Mouse (Mus musculus) naive thymus-derived CD4-positive, alpha-beta T cell, adult 2 months (primary cell): ENCODE measurements around the gene Hist1h4a.

Experiments
- DNase-seq: peaks from one replicate; pipeline ENCODE4 v3.0.0-alpha.2; 2011; ENCODE audit warnings: low read depth

The Hist1h4a gene

GRCm38 (mm10) chr13:23759251-23759771 is 1.7 kb downstream of the Hist1h4a start:
- DNase-seq, result peak; percentile 4

GRCm38 (mm10) chr13:23757921-23758320 is 3.1 kb downstream of the Hist1h4a start:
- no peak for DNase-seq

- peak; percentile 59 for DNase-seq
Measured at GRCm38 (mm10) chr13:23757211-23757773, 3.7 kb downstream of the Hist1h4a start.

DNA sequence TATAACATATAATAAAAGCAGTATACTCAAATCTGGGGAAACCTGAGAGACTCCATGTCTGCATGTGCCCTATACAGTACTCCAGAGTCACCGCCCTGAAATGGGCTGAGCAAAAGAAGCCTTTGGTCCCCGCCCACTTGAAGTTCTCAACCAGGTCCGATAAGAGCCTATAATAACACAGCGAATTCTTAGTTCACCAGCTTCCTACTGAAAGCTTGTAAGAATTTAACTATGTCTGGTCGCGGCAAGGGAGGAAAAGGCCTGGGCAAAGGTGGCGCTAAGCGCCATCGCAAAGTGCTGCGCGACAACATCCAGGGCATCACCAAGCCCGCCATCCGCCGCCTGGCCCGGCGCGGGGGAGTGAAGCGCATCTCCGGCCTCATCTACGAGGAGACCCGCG is 4.2 kb downstream of the Hist1h4a start, which contains the start of gene Hist1h4b:
Gene Hist1h4b (plus strand): TSS at position 224 of the 400 bp plus-strand sequence.
- DNase-seq, result peak; percentile 94

DNA sequence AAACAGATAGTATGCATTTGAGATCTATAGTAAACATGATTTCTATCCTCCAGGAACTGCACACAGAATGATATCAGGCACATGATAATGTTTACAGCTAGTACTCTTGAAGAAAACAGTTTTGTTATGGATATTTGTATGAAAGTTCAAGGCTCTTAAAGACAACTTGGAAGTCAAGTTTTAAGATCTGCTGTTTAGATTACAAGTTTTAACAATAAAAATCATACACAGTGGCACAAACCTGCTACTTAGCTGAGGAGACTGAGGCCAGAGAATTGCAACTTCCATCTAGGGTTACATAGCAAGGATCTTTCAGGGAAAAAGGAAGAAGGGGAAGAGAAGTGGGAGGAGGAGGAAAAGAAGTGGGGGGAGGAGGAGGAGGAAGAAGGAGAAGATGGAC is 6.0 kb downstream of the Hist1h4a start:
- no peak for DNase-seq

- DNase-seq, result peak; percentile 3
Measured at GRCm38 (mm10) chr13:23753314-23754078, 7.5 kb downstream of the Hist1h4a start.

DNA sequence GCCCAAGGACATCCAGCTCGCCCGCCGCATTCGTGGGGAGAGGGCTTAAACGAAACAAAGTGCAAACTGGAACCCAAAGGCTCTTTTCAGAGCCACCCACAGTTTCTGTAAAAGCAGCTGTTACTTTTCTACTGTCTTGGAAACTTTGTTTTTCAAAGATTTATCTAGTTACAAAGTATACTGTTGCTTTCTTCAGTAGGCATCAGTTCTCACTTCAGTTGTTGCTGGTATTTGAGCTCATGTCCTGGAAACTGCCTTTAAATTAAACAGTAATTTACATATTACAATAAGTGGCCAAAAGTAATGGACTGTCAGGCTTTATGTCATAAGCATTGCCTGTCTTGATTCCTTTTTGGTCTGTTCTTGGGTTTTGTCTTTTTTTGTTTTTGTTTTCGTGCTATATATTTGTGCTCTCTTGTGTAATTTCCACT is 8.3 kb downstream of the Hist1h4a start:
- peak; percentile 34 for DNase-seq

- DNase-seq, result peak; percentile 84
Measured at GRCm38 (mm10) chr13:23752067-23752741, 8.8 kb downstream of the Hist1h4a start, which contains the start of gene Hist1h3b. TSS of gene Hist1h3b (plus strand) at chr13:23752267.

- DNase-seq, result peak; percentile 49
Measured at GRCm38 (mm10) chr13:23751478-23751956, 9.5 kb downstream of the Hist1h4a start.

DNA sequence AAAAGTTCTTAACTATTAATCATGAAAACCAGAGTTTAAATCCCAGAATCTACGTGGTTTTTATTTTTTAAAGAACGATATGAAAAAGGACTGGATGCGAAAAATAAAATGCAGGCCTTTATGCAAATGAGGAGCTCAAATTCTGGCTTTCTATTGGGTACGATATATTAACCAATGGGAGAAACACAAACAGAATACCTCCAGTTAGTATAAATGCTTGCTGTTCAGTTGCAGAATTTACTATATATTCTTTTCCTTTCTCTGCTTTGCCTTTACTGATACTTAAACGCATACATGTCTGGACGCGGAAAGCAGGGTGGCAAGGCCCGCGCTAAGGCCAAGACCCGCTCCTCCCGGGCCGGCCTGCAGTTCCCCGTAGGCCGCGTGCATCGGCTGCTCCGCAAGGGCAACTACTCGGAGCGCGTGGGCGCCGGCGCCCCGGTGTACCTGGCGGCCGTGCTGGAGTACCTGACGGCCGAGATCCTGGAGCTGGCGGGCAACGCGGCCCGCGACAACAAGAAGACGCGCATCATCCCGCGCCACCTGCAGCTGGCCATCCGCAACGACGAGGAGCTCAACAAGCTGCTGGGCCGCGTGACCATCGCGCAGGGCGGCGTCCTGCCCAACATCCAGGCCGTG is 10.1 kb downstream of the Hist1h4a start, which contains the start of gene Hist1h2ab:
Gene Hist1h2ab (plus strand): TSS at position 288 of the 639 bp plus-strand sequence.
- peak; percentile 75 for DNase-seq

GRCm38 (mm10) chr13:23749563-23750121 is 11.4 kb downstream of the Hist1h4a start:
- no peak for DNase-seq

- no peak for DNase-seq
Measured at GRCm38 (mm10) chr13:23747892-23748288, 13.1 kb downstream of the Hist1h4a start.

DNA sequence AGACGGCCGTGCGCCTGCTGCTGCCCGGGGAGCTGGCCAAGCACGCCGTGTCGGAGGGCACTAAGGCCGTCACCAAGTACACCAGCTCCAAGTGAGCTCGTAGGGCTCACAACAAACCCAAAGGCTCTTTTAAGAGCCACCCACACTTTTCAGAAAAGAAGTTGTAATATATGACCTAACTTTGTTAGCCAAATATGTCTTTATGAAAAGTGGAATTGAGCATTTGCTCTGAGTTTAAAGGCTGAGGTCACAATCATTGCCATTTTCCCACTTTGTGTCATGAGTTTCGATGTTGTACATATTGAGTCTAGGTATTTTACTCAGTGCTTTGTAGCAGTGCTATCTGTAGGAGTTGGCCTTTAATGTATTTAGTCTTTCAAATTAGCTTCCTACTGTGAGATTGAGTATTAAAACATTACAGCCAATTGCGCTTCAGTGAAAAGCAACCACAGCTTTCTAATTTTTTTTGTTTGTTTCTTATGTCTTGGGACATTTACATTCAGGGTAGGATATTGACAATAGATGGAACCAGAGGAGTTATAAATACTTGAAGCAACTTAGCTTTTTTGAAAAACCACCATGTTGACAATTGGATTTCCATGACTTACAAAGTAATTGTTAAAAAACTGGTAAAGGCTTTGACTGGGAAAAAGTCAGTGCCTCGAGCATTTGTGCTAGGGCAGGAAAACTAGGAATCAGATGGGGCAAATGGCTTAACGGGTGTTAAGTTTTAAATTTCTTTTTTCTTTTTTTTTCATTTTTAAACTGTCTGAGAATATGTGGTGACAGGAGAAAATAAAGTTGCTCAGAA is 13.7 kb downstream of the Hist1h4a start:
- peak; percentile 47 for DNase-seq

DNA sequence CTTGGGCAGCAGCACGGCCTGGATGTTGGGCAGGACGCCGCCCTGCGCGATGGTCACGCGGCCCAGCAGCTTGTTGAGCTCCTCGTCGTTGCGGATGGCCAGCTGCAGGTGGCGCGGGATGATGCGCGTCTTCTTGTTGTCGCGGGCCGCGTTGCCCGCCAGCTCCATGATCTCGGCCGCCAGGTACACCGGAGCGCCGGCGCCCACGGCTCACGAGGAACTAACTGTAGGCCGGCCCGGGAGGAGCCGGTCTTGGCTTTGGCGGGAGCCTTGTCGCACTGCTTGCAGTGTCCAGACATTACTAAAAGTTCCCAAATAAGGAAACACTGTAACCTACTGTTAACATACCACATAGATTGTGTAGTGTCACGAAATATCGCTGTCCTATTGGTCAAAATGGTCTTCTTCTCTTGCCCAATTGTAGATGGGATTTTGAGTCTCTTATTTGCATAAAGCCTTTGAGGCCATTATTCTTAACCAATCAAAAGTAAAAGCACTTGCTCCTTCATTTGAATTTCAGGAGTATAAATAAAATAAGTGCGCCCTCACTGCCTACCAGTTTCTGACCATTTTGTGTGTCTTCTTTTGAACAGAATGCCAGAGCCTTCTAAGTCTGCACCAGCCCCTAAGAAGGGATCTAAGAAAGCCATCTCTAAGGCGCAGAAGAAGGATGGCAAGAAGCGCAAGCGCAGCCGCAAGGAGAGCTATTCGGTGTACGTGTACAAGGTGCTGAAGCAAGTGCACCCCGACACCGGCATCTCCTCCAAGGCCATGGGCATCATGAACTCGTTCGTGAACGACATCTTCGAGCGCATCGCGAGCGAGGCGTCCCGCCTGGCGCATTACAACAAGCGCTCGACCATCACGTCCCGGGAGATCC is 14.6 kb downstream of the Hist1h4a start, which contains the start of gene Hist1h2bb:
Gene Hist1h2bb (plus strand): TSS at position 534 of the 880 bp plus-strand sequence.
- peak; percentile 91 for DNase-seq

- peak; percentile 94 for DNase-seq
Measured at GRCm38 (mm10) chr13:23745381-23746161, 15.5 kb downstream of the Hist1h4a start, which contains the start of gene Hist1h3c. TSS of gene Hist1h3c (minus strand) at chr13:23745602.

- DNase-seq, result no peak
Measured at GRCm38 (mm10) chr13:23744421-23745380, 16.3 kb downstream of the Hist1h4a start.

GRCm38 (mm10) chr13:23743963-23744362 is 17.1 kb downstream of the Hist1h4a start:
- DNase-seq, result no peak
